Mouse (Mus musculus) right cerebral cortex, adult 2 months (tissue): ENCODE results near the gene Zfp820.
"Not testable (repeated sequence)": the region's sequence is repeated elsewhere in the genome, so short reads cannot be mapped to it uniquely, and the experiment has no call there.

Source experiments
- DNase-seq, 2 experiments: peaks; one replicate each; pipeline ENCODE4 v3.0.0; 2021 to 2022; ENCODE audit warnings: low spot score in 2 of 2

Zfp820 gene

GRCm38 (mm10) chr17:21845545-21846321 lies at the start of gene Zfp820:
Zfp820 (minus strand) TSS chr17:21845772.
- peak; percentile 14 to 16 for DNase-seq

- DNase-seq: no peak
Observed at GRCm38 (mm10) chr17:21871256-21871655, 25.7 kb upstream of the Zfp820 start.

- DNase-seq: not testable (repeated sequence)
Observed at GRCm38 (mm10) chr17:21846322-21846582, 680 bp upstream of the Zfp820 start.

- DNase-seq: no peak
Observed at GRCm38 (mm10) chr17:21838510-21838909, 7.1 kb downstream of the Zfp820 start.

GRCm38 (mm10) chr17:21801373-21801772 lies 44.2 kb downstream of the Zfp820 start:
- not testable (repeated sequence) for DNase-seq

- no peak for DNase-seq
Observed at GRCm38 (mm10) chr17:21792256-21792655, 53.3 kb downstream of the Zfp820 start.

GRCm38 (mm10) chr17:21770336-21770735 lies 75.2 kb downstream of the Zfp820 start:
- DNase-seq: no peak
